Mouse (Mus musculus): ENCODE data around the gene Atl1. TPM values are rescaled to one million over a fixed set of nuclear protein-coding genes. Genes with fewer than 3 reads are reported as not detected.

The Atl1 gene
- total and polyA plus RNA-seq, 3 experiments, result 0.50 to 1.0 TPM; not detected in 1

DNA sequence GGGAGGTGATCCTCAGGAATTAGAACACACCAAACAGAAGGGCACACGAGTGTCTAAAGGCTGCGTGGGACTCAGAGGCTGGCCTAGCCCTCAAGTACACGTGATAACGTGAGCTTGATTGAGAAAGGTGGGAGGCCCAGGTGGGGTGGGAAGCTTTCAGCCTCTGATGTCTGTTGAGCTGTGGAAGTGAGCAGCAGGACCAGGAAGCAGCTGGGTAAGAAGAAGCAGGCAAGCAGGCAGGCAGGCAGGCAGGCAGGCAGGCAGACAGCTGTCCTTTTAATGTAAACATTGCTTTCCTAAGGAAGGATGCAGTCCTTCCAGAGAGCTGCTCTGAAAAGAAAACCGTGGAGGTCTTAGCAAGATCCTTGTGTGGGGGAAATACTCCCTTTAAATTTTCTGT lies 1.9 kb upstream of the Atl1 start:
- peaks cover 6 to 8% of the 10 kb centered on the region in 2 experiments; a peak in 3 of 4 replicates for H3K4me1 ChIP-seq (ENCODE audit: control insufficient read depth in 1 of 2, insufficient read depth in 2 of 2, low read length in 2 of 2)
- 0 out of 2 replicates have a peak, but pooled peaks have one; percentile 6 for TF ChIP-seq SIN3A (IDR thresholded peaks at IDR 0.05; ENCODE audit: low read length)
- TF ChIP-seq RAD21 (IDR thresholded peaks at IDR 0.05; ENCODE audit: low read depth, low read length), result no peak
- peak; percentile 38 for DNase-seq (ENCODE audit: low read depth, low spot score)
- no peak overlapping the region for H3K4me3 ChIP-seq (ENCODE audit: control insufficient read depth in 1 of 2, insufficient read depth in 1 of 2, low read depth in 2 of 2, low read length in 2 of 2)
- no peak overlapping the region for H3K9ac ChIP-seq (ENCODE audit: control insufficient read depth, low read depth, low read length, poor library complexity, severe bottlenecking)
- H3K79me2 ChIP-seq (ENCODE audit: control insufficient read depth, insufficient read depth, low read length, poor library complexity), result peaks cover 16% of the 10 kb centered on the region
- H3K27me3 ChIP-seq (ENCODE audit: control insufficient read depth in 1 of 2, insufficient read depth in 2 of 2, low read length in 2 of 2), result no peaks in the 10 kb centered on the region
- H3K9me3 ChIP-seq (replicated peaks; ENCODE audit: insufficient read depth, low read length), result no peaks in the 10 kb centered on the region
- H3K36me3 ChIP-seq (ENCODE audit: control insufficient read depth in 1 of 2, insufficient read depth in 2 of 2, low read length in 2 of 2), result peaks cover 0 to 10% of the 10 kb centered on the region in 2 experiments; a peak in 2 of 4 replicates
- no peak overlapping the region for H3K27ac ChIP-seq (ENCODE audit: control insufficient read depth, low read depth, low read length)

DNA sequence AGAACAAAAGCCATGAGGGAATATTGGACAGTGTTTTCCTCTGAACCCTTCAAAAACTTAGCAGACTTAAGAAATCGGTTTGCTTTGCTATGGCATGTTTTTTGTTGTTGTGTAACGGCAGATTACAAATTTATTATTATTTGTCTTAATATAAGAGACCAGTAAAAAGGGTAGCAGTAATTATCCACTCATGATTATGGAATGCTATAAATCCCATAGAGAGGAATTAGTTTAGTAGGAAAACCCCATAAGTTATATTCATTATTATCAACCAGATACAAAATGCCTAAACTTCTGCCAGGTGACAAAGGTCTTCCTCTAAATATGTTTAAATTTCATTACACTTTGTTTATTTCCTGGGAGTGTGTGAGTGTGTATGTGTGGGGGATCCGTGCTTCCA lies 693 bp upstream of the Atl1 start:
- no peak overlapping the region for H3K27ac ChIP-seq (ENCODE audit: control insufficient read depth, low read depth, low read length)
- H3K4me1 ChIP-seq (ENCODE audit: control insufficient read depth in 1 of 2, insufficient read depth in 2 of 2, low read length in 2 of 2), result peaks cover 6 to 8% of the 10 kb centered on the region in 2 experiments; a peak in 3 of 4 replicates
- H3K9ac ChIP-seq (ENCODE audit: control insufficient read depth, low read depth, low read length, poor library complexity, severe bottlenecking), result peak overlapping the region; percentile 90
- H3K27me3 ChIP-seq (ENCODE audit: control insufficient read depth in 1 of 2, insufficient read depth in 2 of 2, low read length in 2 of 2), result no peaks in the 10 kb centered on the region
- H3K79me2 ChIP-seq (ENCODE audit: control insufficient read depth, insufficient read depth, low read length, poor library complexity), result peaks cover 16% of the 10 kb centered on the region
- TF ChIP-seq ZMIZ1 (IDR thresholded peaks at IDR 0.05; ENCODE audit: low read depth, low read length) (no peak), ETS1 (IDR thresholded peaks at IDR 0.05; ENCODE audit: low read depth, low read length) (no peak), GABPA (IDR thresholded peaks at IDR 0.05; ENCODE audit: low read depth, low read length) (no peak), JUND (IDR thresholded peaks at IDR 0.05; ENCODE audit: low read depth, low read length) (no peak), MYC (IDR thresholded peaks at IDR 0.05; ENCODE audit: low read depth, low read length) (no peak), ELF1 (IDR thresholded peaks at IDR 0.05; ENCODE audit: low read depth, low read length) (no peak), TCF12 (IDR thresholded peaks at IDR 0.05; ENCODE audit: low read depth, low read length) (no peak), GATA1 (IDR thresholded peaks at IDR 0.05; ENCODE audit: low read depth, low read length) (no peak), NRF1 (IDR thresholded peaks at IDR 0.05; ENCODE audit: insufficient read depth, low read depth, low read length, poor library complexity, severe bottlenecking) (no peak), POLR2A (IDR thresholded peaks at IDR 0.05; ENCODE audit: control insufficient read depth in 1 of 2, insufficient read depth in 1 of 2, low read depth in 1 of 2, low read length in 2 of 2, poor library complexity in 1 of 2) (no peak), USF1 (IDR thresholded peaks at IDR 0.05; ENCODE audit: low read depth, low read length) (no peak), CHD1 (IDR thresholded peaks at IDR 0.05; ENCODE audit: low read depth, low read length) (no peak)
- H3K9me3 ChIP-seq (replicated peaks; ENCODE audit: insufficient read depth, low read length), result no peaks in the 10 kb centered on the region
- no peak for DNase-seq (ENCODE audit: low read depth, low spot score)
- H3K4me3 ChIP-seq (ENCODE audit: control insufficient read depth in 1 of 2, insufficient read depth in 1 of 2, low read depth in 2 of 2, low read length in 2 of 2), result peak overlapping the region; percentile 94 to 100
- peaks cover 0 to 10% of the 10 kb centered on the region in 2 experiments; a peak in 2 of 4 replicates for H3K36me3 ChIP-seq (ENCODE audit: control insufficient read depth in 1 of 2, insufficient read depth in 2 of 2, low read length in 2 of 2)

- no peak overlapping the region for H3K27ac ChIP-seq (ENCODE audit: control insufficient read depth, low read depth, low read length)
- no peaks in the 10 kb centered on the region for H3K9me3 ChIP-seq (replicated peaks; ENCODE audit: insufficient read depth, low read length)
- TF ChIP-seq RAD21 (IDR thresholded peaks at IDR 0.05; ENCODE audit: low read depth, low read length) (no peak; the same call in none of the 2 replicates), CTCF (IDR thresholded peaks at IDR 0.05 in 2 of 3, conservative IDR thresholded peaks at IDR 0.05 in 1 of 3; ENCODE audit: control insufficient read depth in 1 of 3, insufficient read depth in 1 of 3, low read depth in 2 of 3, low read length in 3 of 3, poor library complexity in 1 of 3, severe bottlenecking in 1 of 3) (peak; percentile 26 to 53 (median 35); a peak in 5 of 6 replicates), ZC3H11A (IDR thresholded peaks at IDR 0.05; ENCODE audit: low read depth, low read length) (0 out of 2 replicates have a peak, but pooled peaks have one; percentile 0), SMC3 (IDR thresholded peaks at IDR 0.05; ENCODE audit: low read depth, low read length) (peak; percentile 25)
- peaks cover 0 to 10% of the 10 kb centered on the region in 2 experiments; a peak in 2 of 4 replicates for H3K36me3 ChIP-seq (ENCODE audit: control insufficient read depth in 1 of 2, insufficient read depth in 2 of 2, low read length in 2 of 2)
- DNase-seq (ENCODE audit: low read depth, low spot score), result no peak
- no peak overlapping the region for H3K4me3 ChIP-seq (ENCODE audit: control insufficient read depth in 1 of 2, insufficient read depth in 1 of 2, low read depth in 2 of 2, low read length in 2 of 2)
- no peaks in the 10 kb centered on the region for H3K27me3 ChIP-seq (ENCODE audit: control insufficient read depth in 1 of 2, insufficient read depth in 2 of 2, low read length in 2 of 2)
- H3K79me2 ChIP-seq (ENCODE audit: control insufficient read depth, insufficient read depth, low read length, poor library complexity), result peaks cover 13% of the 10 kb centered on the region
- H3K9ac ChIP-seq (ENCODE audit: control insufficient read depth, low read depth, low read length, poor library complexity, severe bottlenecking), result no peak overlapping the region
- H3K4me1 ChIP-seq (ENCODE audit: control insufficient read depth in 1 of 2, insufficient read depth in 2 of 2, low read length in 2 of 2), result peaks cover 6 to 8% of the 10 kb centered on the region in 2 experiments; a peak in 3 of 4 replicates
Observed at GRCm38 (mm10) chr12:69893927-69894326, 1.5 kb downstream of the Atl1 start.
